Mouse (Mus musculus) neural tube, embryonic 13.5 days (tissue): ENCODE results near the gene Bmpr1b. TPM values are rescaled to one million over a fixed set of nuclear protein-coding genes. Genes with fewer than 3 reads are reported as not detected.

Experiments
- ATAC-seq: fragments of 200-750 bp; cut with Nextera tagmentation; 2 replicates; pipeline ENCODE4 v1.8.0; 2017; ENCODE audit warnings: low read depth, mild to moderate bottlenecking, moderate TSS enrichment, moderate library complexity
- H3K27ac ChIP-seq: fragments of 300-500 bp; sonication (generic); replicated peaks from 2 replicates; pipeline ENCODE4 v1.5.1; 2015; ENCODE audit warnings: moderate library complexity, mild to moderate bottlenecking, inconsistent platforms
- H3K27me3 ChIP-seq: fragments of 300-500 bp; sonication (generic); 2 replicates; pipeline ENCODE4 v1.6.1; 2015; ENCODE audit warnings: mild to moderate bottlenecking, inconsistent platforms
- H3K36me3 ChIP-seq: fragments of 300-500 bp; sonication (generic); 2 replicates; pipeline ENCODE4 v1.6.1; 2015; ENCODE audit warnings: mild to moderate bottlenecking, inconsistent platforms
- H3K4me1 ChIP-seq: fragments of 300-500 bp; sonication (generic); replicated peaks from 2 replicates; pipeline ENCODE4 v1.6.1; 2015; ENCODE audit warnings: inconsistent platforms
- H3K4me2 ChIP-seq: fragments of 300-500 bp; sonication (generic); 2 replicates; pipeline ENCODE4 v1.6.1; 2015; ENCODE audit warnings: inconsistent platforms, mild to moderate bottlenecking, moderate library complexity
- H3K4me3 ChIP-seq: fragments of 300-500 bp; sonication (generic); 2 replicates; pipeline ENCODE4 v1.5.1; 2015; ENCODE audit warnings: mild to moderate bottlenecking, inconsistent platforms
- H3K9ac ChIP-seq: fragments of 300-500 bp; sonication (generic); 2 replicates; pipeline ENCODE4 v1.6.1; 2015; ENCODE audit warnings: moderate library complexity, mild to moderate bottlenecking, inconsistent platforms
- H3K9me3 ChIP-seq: fragments of 300-500 bp; sonication (generic); 2 replicates; pipeline ENCODE4 v1.6.1; 2016; ENCODE audit warnings: inconsistent platforms
- WGBS: fragments of 180-500 bp; shearing (Covaris S2); methylation state at CpG from one replicate; pipeline ENCODE4 v1.1.7; 2015; 5-methylcytosine and 5-hydroxymethylcytosine counted together
- polyA plus RNA-seq: library from polyadenylated mRNA; unstranded; fragments of >200 nt; fragmentation: Nextera tagmentation; extraction: Ambion mirVana; gene quantifications from 2 replicates; pipeline ENCODE4 v1.2.1, GENCODE M21; 2015

The Bmpr1b gene
- polyA plus RNA-seq, 1 experiment from 2014 or later: 3.5 TPM

DNA sequence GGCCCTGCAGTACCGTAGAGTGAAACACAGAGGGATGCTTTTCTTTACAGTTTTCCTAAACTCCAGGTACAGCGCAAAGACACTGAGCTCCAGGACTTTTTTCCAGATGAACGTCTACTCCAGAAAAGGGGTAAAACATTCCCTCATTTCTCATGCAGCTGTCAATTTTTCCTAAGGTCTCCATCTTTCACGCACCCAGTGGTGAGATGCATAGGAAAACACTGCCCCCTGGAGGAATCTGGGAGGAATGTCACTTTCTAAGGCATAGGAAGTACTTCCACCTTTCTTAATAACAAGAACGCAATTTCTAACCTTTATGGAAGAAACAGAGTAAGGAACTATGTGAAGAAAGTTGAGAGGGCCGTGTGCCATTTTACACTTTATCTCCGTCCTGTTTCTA, 330.4 kb downstream of the Bmpr1b start:
- H3K27me3 ChIP-seq: no peaks in the 10 kb centered on the region
- H3K9ac ChIP-seq: no peak overlapping the region
- no peak overlapping the region for H3K4me2 ChIP-seq
- H3K4me3 ChIP-seq: no peak overlapping the region
- 45% methylated on average over 7 of the region's 7 CpGs for WGBS
- peaks cover 5% of the 10 kb centered on the region for H3K4me1 ChIP-seq
- H3K36me3 ChIP-seq: no peaks in the 10 kb centered on the region
- no peak overlapping the region for H3K27ac ChIP-seq
- H3K9me3 ChIP-seq: no peaks in the 10 kb centered on the region
- peak; percentile 60 for ATAC-seq

DNA sequence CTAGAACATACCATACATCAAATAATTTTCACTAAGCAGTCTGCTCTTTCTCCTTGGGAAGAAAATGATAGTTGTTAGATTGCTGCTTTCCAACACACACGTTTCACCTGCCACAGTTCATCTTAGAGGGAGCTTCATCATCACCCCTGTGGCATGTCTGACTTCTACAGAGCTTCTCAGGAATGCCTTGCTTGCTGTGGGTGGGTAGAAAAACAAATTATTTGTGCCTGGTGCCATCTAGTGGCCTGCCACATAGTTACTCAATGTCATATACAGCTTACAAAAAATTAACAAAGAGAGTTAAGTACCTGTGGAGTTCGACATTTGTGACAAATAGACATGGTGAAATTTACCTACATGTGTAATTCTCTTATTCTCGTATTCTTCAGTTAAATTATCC, 338.1 kb downstream of the Bmpr1b start:
- no peaks in the 10 kb centered on the region for H3K4me1 ChIP-seq
- peaks cover 4% of the 10 kb centered on the region; the same call in 1 of the 2 replicates for H3K36me3 ChIP-seq
- WGBS: 28% methylated on average over 3 of the region's 3 CpGs
- H3K27me3 ChIP-seq: no peaks in the 10 kb centered on the region
- H3K9me3 ChIP-seq: no peaks in the 10 kb centered on the region
- no peak overlapping the region for H3K4me2 ChIP-seq
- no peak overlapping the region for H3K9ac ChIP-seq
- H3K4me3 ChIP-seq: no peak overlapping the region
- no peak overlapping the region for H3K27ac ChIP-seq
- ATAC-seq: no peak; the same call in 1 of the 2 replicates

DNA sequence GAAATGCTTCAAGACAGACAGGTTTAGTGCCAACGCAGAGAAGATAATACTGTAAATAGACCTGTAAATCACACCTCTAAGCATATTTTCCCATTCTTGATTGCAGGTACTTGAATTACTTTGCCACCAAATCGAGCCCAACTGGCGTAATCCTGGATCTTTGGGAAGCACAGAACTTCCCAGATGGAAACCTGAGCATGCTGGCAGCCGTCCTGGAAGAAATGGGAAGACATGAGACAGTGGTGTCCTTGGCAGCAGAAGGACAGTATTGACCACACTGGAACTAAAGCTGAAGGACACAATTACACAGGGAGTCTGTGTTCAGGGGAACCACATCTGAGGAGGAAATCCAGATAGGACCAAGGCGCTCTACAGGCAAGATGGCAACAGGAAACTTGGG, 340.9 kb downstream of the Bmpr1b start:
- H3K27ac ChIP-seq: no peak overlapping the region
- no peak overlapping the region for H3K4me3 ChIP-seq
- ATAC-seq: no peak
- H3K9ac ChIP-seq: no peak overlapping the region
- no peaks in the 10 kb centered on the region for H3K9me3 ChIP-seq
- WGBS: 90% methylated on average over 5 of the region's 5 CpGs
- H3K4me1 ChIP-seq: no peaks in the 10 kb centered on the region
- no peaks in the 10 kb centered on the region for H3K27me3 ChIP-seq
- no peak overlapping the region for H3K4me2 ChIP-seq
- peaks cover 4% of the 10 kb centered on the region; the same call in 1 of the 2 replicates for H3K36me3 ChIP-seq

DNA sequence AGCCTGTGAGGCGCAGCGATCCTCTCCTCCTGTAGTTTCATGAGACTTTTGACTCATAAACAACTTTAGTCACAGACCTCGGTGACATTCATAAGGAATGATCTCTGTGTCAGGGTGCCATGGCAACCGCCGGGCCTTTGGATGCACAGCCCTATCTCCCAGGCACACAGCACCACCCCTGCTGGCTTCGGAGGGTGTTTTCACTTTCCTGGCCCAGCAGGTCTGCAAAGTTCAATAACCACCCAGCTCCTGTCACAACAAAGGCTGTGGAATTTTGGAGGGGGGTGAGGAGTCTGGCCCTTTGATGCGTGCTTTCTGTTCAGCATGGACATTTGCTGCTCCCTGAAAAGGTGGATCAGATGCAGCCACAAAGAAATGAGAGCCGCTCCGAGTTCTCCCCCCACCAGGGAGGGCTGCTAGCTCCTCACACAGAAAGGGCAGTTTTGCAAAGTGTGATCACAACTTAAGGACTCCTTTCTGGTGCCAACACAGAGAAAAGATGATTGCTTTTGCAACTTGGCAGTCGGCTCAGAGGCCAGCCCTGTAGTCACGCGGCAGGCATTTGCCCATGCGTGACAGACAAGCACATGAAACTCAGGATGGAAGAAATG, 349.8 kb downstream of the Bmpr1b start:
- H3K4me2 ChIP-seq: peak overlapping the region; percentile 40
- no peaks in the 10 kb centered on the region; the same call in 1 of the 2 replicates for H3K36me3 ChIP-seq
- ATAC-seq: peak; percentile 96
- H3K27ac ChIP-seq: peak overlapping the region; percentile 2
- no peak overlapping the region for H3K4me3 ChIP-seq
- no peaks in the 10 kb centered on the region for H3K27me3 ChIP-seq
- no peaks in the 10 kb centered on the region for H3K9me3 ChIP-seq
- H3K9ac ChIP-seq: peak overlapping the region; percentile 17; the same call in 1 of the 2 replicates
- 6% methylated on average over 13 of the region's 13 CpGs for WGBS
- peaks cover 20% of the 10 kb centered on the region for H3K4me1 ChIP-seq

DNA sequence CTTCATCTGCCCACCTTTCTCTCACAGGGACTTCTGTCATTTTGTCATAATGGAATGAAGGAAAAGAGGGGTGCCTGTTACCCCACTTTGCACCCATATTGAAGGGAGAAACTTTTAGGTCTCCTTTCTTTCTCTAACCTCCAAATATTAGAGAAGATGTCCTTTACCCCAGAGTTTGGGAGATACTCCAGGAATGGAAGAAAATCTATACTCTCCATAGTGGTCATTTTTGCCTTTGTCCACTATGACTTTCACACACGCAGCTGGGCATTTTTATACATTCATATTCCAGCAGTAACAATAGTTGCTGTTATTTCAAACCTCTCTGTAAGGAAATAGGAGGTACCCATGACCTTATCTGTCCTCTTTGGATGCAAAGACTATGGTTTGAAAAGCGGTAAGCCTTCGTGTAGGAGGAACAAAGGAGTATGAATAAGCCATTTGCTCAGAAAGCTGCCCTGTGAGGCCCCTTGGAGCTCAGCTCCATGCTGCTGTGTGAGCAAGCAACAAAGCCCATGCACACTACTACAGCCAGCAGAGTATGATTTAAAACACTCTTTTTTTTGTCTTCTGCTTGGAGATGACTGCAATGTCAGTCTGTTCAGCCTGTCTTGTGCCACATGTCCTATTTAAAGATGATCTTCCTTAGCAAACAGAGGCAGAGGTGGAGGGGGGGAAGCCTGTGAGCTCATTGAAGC, 350.5 kb downstream of the Bmpr1b start:
- Histone ChIP-seq H3K9ac (no peak overlapping the region), H3K36me3 (no peaks in the 10 kb centered on the region; the same call in 1 of the 2 replicates), H3K4me3 (no peak overlapping the region), H3K27ac (peak overlapping the region; percentile 67), H3K9me3 (no peaks in the 10 kb centered on the region), H3K27me3 (no peaks in the 10 kb centered on the region), H3K4me2 (peak overlapping the region; percentile 40), H3K4me1 (peaks cover 20% of the 10 kb centered on the region)
- peak; percentile 68 for ATAC-seq
- 9% methylated on average over 3 of the region's 3 CpGs for whole genome bisulfite sequencing

DNA sequence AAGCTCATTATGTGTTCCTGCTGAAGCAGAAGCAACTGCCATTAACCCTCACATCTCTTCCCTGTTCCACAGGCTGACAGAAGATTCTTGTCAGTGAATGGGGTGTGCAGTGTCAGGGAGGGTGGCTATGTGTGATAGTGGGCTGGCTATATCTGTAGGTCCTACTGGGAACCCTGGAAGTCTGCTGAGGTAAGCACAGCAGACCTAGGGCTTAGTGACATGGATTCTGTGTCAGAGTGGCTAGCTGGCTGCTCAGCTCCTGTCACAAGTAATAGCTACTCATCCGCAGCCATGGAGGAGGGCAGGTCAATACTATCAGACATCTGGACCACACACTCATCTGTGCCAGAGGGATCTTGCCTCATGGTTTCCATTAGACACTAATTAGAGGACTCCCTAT, 354.4 kb downstream of the Bmpr1b start:
- Histone ChIP-seq H3K4me1 (peaks cover 24% of the 10 kb centered on the region), H3K27ac (no peak overlapping the region; the same call in 1 of the 2 replicates), H3K27me3 (no peaks in the 10 kb centered on the region), H3K9me3 (no peaks in the 10 kb centered on the region), H3K36me3 (no peaks in the 10 kb centered on the region; the same call in 1 of the 2 replicates), H3K9ac (no peak overlapping the region), H3K4me3 (no peak overlapping the region), H3K4me2 (no peak overlapping the region)
- no peak for ATAC-seq
- WGBS: 87% methylated on average over 1 of the region's 1 CpGs

DNA sequence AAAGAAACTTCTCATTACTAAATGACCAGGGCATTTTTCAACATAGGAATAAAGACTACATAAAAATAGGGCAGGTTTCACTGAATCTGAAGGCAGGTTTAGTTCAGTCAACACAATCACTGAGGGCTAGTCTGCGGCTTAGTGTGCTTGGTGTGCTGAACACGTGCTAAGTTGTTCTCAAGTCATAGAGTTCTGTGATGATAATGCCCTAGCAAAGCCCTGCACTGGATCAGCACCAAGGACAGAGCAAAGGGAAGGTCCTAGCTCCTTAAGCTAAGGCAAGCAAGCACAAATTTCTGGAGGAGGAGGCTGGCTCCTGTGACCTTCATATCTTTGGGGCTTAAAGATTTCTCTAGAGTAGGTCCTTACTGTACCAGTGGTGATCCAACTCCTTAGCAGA, 357.9 kb downstream of the Bmpr1b start:
- Histone ChIP-seq H3K36me3 (no peaks in the 10 kb centered on the region), H3K4me1 (0 out of 2 replicates have a peak, but pooled peaks cover 10% of the 10 kb centered on the region), H3K4me2 (no peak overlapping the region), H3K27ac (no peak overlapping the region; the same call in 1 of the 2 replicates), H3K9ac (no peak overlapping the region), H3K4me3 (no peak overlapping the region), H3K9me3 (no peaks in the 10 kb centered on the region), H3K27me3 (no peaks in the 10 kb centered on the region)
- ATAC-seq: no peak
- WGBS: 13% methylated on average over 2 of the region's 2 CpGs

DNA sequence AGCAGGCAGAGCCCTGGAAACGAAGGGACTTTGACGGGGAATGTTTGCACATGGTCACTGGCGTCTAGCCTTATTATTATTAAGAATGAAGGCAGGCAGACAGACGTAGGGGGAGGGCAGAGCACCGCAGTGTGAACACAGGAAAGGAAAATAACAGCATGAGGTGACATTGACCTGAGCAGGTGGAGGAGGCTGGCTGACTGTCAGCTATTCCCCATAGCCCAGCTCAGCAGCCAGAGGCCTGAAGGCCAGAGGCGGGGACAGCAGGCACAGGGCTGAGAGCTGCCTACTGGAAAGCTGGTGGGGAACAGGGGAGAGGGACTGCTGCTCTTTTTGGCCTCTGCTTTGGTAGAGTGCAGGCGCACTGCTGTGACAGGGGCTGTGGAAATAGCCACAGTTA, 358.3 kb downstream of the Bmpr1b start:
- ATAC-seq: no peak
- no peaks in the 10 kb centered on the region for H3K36me3 ChIP-seq
- 0 out of 2 replicates have a peak, but pooled peaks cover 10% of the 10 kb centered on the region for H3K4me1 ChIP-seq
- no peak overlapping the region for H3K9ac ChIP-seq
- H3K4me3 ChIP-seq: no peak overlapping the region
- H3K27me3 ChIP-seq: no peaks in the 10 kb centered on the region
- no peak overlapping the region; the same call in 1 of the 2 replicates for H3K27ac ChIP-seq
- 37% methylated on average over 7 of the region's 7 CpGs for WGBS
- H3K9me3 ChIP-seq: no peaks in the 10 kb centered on the region
- H3K4me2 ChIP-seq: no peak overlapping the region

DNA sequence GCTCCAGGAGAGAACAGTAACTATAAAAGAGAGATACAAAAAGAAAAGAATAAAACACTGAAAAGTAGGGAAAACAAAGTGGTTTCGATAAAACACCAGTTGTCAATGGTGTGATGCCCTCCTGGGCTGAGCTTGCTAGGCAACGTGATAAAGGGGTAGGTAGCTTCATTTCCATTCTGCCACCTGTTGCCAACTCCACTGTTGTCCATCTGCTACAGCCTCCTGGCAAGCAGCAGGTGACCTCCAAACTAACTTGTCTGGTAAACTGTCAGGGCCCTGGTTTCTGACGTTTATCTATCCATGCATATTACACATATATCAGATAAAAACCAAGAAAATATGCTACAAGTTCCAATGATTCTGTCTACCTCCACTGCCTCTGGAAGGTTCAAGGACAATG, 359.6 kb downstream of the Bmpr1b start:
- Histone ChIP-seq H3K4me1 (0 out of 2 replicates have a peak, but pooled peaks cover 10% of the 10 kb centered on the region), H3K9me3 (no peaks in the 10 kb centered on the region), H3K9ac (no peak overlapping the region), H3K4me3 (no peak overlapping the region), H3K36me3 (no peaks in the 10 kb centered on the region), H3K4me2 (no peak overlapping the region), H3K27ac (no peak overlapping the region), H3K27me3 (no peaks in the 10 kb centered on the region)
- no peak for ATAC-seq
- 81% methylated on average over 3 of the region's 3 CpGs for WGBS

DNA sequence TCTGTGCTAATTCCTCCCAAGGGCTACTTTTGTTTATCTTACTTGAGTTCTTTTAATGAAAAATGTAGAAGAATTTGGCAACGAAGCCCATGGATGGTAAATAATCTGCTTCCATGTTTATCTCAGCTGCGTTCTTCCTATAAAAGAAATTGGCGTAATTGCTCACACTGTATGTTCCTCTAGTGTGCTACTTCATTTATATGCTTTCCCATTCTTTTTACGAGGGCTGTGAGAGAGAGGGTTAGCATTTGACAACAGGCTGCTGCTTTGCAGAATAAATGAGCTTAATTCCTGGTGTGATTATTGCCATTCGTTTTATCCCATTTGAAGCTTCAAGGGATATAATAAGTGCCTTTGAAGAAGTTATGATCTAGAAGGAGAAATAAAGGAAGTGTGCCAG, 365.1 kb downstream of the Bmpr1b start:
- no peak overlapping the region for H3K27ac ChIP-seq
- H3K4me3 ChIP-seq: no peak overlapping the region
- H3K27me3 ChIP-seq: no peaks in the 10 kb centered on the region
- WGBS: 62% methylated on average over 5 of the region's 5 CpGs
- H3K9me3 ChIP-seq: no peaks in the 10 kb centered on the region
- no peak; the same call in 1 of the 2 replicates for ATAC-seq
- H3K36me3 ChIP-seq: no peaks in the 10 kb centered on the region; the same call in 1 of the 2 replicates
- no peak overlapping the region for H3K4me2 ChIP-seq
- no peak overlapping the region for H3K9ac ChIP-seq
- 0 out of 2 replicates have a peak, but pooled peaks cover 3% of the 10 kb centered on the region for H3K4me1 ChIP-seq

DNA sequence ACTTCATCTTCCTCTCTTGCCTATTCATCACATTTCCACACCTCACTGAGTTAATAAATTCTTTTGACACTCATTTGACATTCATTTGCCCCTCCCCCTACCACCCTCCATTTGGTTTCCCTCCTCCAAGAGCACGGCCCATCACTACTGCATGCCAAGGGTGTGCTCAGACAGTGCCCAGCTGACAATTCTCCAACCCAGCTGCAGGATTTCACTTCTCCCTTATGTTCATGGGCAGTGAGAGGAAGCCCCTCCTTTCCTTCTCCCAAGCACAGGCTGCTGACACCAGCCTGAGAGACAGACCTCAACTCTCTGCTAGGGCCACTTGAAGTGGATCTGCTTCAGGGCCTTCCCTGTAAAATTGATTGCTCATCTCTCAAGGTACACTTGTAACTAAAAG, 371.4 kb downstream of the Bmpr1b start:
- Histone ChIP-seq H3K27me3 (no peaks in the 10 kb centered on the region), H3K27ac (no peak overlapping the region), H3K9me3 (no peaks in the 10 kb centered on the region), H3K9ac (no peak overlapping the region), H3K4me2 (no peak overlapping the region), H3K4me3 (no peak overlapping the region), H3K36me3 (no peaks in the 10 kb centered on the region), H3K4me1 (no peaks in the 10 kb centered on the region)
- ATAC-seq: 0 out of 2 replicates have a peak, but pooled peaks have one; percentile 61
- WGBS: 27% methylated on average over 1 of the region's 1 CpGs

DNA sequence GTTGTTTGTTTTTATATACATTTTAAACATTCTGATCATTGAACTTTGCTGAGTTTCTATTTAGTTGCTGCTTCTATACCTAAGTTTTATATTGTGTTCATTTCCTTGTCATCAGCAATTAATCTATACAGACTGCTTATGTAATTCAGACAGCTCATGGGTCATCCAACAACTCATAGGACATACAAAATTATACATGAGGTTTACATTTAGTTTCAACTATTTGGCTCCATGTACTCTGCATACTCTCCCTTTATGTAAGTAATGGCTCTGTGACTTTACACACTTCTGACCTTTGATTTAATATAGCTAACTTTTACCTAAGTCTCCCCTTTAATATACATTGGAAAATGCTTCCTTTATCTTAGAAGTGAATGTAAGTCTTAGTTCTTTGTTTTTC, 371.9 kb downstream of the Bmpr1b start:
- no peak overlapping the region for H3K27ac ChIP-seq
- no peak overlapping the region for H3K4me2 ChIP-seq
- no peak for ATAC-seq

More for the DNA sequence above, 371.9 kb downstream of the Bmpr1b start:
- H3K4me3 ChIP-seq: no peak overlapping the region
- H3K9me3 ChIP-seq: no peaks in the 10 kb centered on the region
- no peak overlapping the region for H3K9ac ChIP-seq
- no peaks in the 10 kb centered on the region for H3K4me1 ChIP-seq
- H3K27me3 ChIP-seq: no peaks in the 10 kb centered on the region
- H3K36me3 ChIP-seq: no peaks in the 10 kb centered on the region
